Mouse (Mus musculus) kidney, adult 2 months (tissue): ENCODE results near the gene Tmem9b.

ENCODE experiments used
- CTCF ChIP-seq: fragments of 200-500 bp; conservative IDR thresholded peaks from 2 replicates; pipeline ENCODE4 v1.5.1; 2011; ENCODE audit warnings: low read depth, mild to moderate bottlenecking, control low read depth, low read length, moderate library complexity, mixed read lengths; ENCODE audit not compliant: insufficient read depth, insufficient read length
- POLR2A ChIP-seq: fragments of 200-500 bp; IDR thresholded peaks from one replicate; pipeline ENCODE4 v1.6.1; 2011; ENCODE audit warnings: low read depth, low read length, control low read depth

- TF ChIP-seq CTCF (no peak), POLR2A (no peak)
Observed at GRCm38 (mm10) chr7:109781087-109781469, 28.4 kb upstream of the Tmem9b start.
